Mouse (Mus musculus): ENCODE measurements around the gene Gprin3.

Gprin3 gene

DNA sequence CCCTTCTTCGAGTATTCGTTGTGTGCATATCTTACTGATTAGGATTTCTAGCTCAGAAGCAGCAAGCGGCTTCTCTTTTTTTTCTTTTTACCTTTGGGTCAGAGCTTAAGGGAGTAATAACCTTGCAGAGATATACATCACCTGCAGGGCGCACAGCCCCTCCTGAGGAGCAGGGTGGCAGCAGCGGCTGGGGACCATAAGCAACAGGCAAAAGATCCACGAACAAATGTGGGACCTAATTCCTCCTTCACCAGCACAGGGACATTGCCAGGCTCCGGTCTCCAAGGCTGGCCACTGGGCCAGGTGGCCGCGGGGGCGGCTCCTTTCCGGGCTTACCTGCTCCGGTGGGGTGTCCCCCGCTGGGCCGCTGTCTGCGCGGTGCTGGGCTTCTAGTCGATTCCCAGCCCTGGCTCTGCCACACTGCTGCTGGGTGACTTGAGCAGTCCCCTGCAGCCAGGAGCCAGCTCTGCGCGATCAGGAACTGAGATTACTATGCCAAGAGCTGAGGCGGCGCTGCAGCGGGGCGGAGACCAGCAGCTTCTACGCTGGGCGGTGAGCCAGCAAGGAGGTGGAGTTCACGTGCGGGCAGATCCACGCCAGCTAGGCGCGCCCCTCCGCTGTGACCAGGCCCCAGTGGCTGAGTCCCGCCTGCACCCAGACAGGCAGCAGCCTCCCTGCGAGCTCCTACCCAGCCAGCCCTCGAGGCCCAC lies at the start of gene Gprin3:
Gprin3 (minus strand) TSS at position 471 of the 710 bp plus-strand sequence.
- no peak for DNase-seq (ENCODE audit: low spot score)

DNA sequence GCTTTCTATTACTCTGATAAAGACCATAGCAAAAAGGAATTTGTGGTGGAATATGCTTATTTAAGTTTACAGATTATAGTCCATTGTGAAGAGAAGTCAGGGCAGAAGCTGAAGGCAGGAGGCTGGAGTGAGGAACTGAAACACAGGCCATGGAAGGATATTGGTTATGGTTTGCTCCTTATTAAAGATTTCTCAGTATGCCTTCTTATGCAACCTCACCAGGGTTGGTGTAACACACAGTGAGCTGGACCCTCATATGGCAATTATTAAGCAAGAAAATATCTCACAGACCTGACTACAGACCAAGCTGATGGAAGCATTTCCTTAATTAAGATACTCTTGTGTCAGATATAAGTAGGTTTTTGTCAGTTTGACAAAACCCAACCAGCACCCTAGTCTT lies 32.8 kb upstream of the Gprin3 start:
- no peak for DNase-seq (ENCODE audit: low spot score)

GRCm38 (mm10) chr6:59456116-59456515 lies 30.0 kb upstream of the Gprin3 start:
- no peak for DNase-seq (ENCODE audit: low spot score)

- DNase-seq (ENCODE audit: low spot score), result no peak
Measured at GRCm38 (mm10) chr6:59451348-59451747, 25.3 kb upstream of the Gprin3 start.

DNA sequence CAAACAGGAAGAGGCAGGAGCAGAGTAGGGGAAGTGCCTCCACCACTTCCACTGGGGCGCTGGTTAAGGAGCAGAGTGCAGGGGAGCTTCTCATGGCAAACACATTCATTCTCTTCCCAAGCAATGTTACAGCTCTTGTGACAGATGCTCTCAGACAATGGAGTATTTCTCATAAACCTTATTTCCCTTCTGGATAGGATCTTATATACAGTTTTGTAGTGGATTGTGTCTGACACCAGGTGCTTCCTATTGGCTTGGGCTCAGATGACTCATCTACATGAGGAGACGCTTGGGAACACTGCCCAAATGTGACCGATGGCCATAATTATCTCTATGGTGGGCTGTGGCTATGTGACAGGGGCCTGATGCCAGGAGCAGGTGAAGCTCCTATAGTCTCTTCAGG lies 19.0 kb upstream of the Gprin3 start:
- no peak for DNase-seq (ENCODE audit: low spot score)

- DNase-seq (ENCODE audit: low spot score), result no peak
Measured at GRCm38 (mm10) chr6:59435906-59436305, 9.8 kb upstream of the Gprin3 start.

GRCm38 (mm10) chr6:59433116-59433515 lies 7.0 kb upstream of the Gprin3 start:
- no peak for DNase-seq (ENCODE audit: low spot score)

- DNase-seq (ENCODE audit: low spot score), result no peak
Measured at GRCm38 (mm10) chr6:59426534-59426885, 416 bp upstream of the Gprin3 start.

GRCm38 (mm10) chr6:59424871-59425740 lies 988 bp downstream of the Gprin3 start:
- DNase-seq (ENCODE audit: low spot score), result no peak

GRCm38 (mm10) chr6:59423836-59424235 lies 2.3 kb downstream of the Gprin3 start:
- no peak for DNase-seq (ENCODE audit: low spot score)

- DNase-seq (ENCODE audit: low spot score), result no peak
Measured at GRCm38 (mm10) chr6:59419264-59419663, 6.8 kb downstream of the Gprin3 start.

- DNase-seq (ENCODE audit: low spot score), result no peak
Measured at GRCm38 (mm10) chr6:59418659-59419058, 7.4 kb downstream of the Gprin3 start.

DNA sequence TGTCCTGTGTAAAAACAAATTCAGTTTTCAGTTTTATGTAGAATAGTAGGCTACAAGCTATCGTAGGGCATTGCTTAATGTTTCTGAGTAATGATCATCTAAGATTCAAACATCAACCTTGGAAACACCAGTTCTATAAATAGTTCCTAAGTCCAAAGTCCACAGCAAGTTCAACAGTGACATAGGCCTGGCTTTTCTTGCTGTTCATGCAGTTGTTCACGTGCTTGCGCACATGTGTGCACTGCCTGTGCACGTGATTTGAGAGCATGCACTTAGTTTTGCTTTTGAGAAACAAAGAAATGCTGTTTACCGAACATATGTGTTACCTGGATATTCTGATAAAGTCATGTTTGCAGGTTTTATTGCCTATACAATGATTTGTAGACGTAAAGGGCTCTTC lies 11.3 kb downstream of the Gprin3 start:
- no peak for DNase-seq (ENCODE audit: low spot score)

GRCm38 (mm10) chr6:59412417-59413346 lies 13.4 kb downstream of the Gprin3 start:
- DNase-seq (ENCODE audit: low spot score), result no peak

DNA sequence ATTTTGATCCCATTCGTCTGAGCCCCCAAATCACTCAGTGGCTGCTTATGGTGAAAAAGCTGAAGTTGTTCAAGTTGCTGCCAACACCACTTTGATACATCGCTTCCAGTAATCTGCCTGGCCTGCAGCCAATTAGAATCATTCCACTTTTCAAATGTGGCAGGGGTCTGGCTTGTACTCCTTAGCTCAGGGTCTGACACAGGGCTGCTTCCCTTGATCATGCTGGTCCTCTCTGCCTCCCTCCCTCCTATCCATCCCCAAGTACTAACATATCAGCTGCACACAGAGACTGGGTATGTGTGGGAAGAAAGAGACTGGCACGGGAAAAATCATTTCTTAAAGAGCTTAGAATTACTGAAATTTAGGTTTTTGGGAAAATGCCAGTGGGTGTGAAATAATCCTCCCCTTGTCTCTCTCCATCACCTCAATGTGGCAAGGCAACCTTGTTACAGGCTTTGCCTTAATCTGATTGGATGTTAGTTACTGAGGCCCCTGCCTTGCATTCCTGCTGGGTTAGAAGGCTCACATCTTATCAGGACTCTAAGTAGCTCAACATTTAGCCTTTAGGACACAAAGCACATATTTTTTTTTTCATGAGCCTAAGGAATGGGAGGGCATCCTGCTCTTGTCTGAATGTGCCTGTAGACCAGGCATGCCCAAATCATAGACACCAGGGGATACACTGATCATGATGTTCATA lies 16.9 kb downstream of the Gprin3 start:
- DNase-seq (ENCODE audit: low spot score), result no peak

DNA sequence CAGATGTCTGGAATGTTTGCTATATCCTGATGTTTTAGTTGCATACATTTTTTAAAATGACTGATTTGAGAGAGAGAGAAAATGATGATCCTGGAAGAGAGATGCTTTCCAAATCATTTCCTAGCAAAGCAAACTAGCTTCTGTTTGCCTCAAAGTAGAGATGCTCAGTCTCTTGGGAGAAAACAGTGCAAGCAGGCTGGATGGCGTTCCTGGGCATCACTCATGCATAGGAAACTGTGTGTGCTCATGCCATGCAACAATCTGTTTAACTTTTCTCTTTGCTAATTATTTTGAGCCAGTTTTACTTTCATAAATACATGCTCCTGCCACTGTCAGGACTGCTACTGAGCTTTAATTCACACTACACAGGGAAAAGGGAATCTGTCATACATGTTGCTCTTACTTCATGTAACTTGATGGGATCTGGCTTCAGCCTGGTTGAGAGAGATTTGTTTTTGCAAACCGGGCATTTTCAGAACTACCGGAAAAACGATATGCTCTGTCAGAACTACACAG lies 18.6 kb downstream of the Gprin3 start:
- DNase-seq (ENCODE audit: low spot score), result no peak

DNA sequence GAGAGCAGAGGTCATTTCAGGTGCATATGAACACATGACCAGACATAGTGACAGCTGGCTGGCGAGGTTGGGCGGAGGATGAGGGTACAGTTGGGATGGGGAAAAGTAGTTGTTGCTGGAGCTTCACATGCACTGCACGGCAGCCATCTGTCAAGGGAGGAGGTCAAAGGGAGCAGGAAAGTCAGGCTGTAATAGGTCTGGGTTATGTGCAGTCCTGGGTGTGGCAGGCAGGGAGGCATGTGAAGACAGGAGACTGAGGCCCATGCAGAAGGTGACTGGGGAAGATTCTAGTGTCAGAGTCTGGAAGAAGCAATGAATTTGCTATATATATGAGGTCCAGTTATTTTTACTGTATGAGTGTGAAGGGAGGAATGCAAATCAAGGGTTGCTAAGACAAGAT lies 35.9 kb downstream of the Gprin3 start:
- DNase-seq (ENCODE audit: low spot score), result no peak

GRCm38 (mm10) chr6:59365300-59365699 lies 60.8 kb downstream of the Gprin3 start:
- no peak for DNase-seq (ENCODE audit: low spot score)

GRCm38 (mm10) chr6:59363282-59363681 lies 62.8 kb downstream of the Gprin3 start:
- DNase-seq (ENCODE audit: low spot score), result no peak

DNA sequence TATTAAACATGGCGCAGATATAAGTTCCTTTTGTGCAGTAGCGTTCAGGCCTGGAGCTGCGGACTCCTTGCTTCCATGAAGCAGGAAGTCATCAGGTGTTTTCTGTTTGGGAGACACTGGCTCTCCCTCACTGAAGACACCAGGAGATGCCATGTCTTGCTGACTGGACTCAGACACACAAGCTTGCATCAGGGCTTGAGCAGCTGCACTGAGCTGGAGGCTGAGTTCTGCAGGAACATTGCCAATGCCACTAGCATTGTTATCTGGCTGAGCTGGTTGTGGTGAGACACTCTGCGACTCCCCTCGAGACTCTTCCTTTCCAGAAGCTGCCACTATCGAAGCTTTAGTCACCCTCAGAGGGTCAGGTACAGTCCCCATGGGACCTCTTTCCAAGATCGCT lies 71.2 kb downstream of the Gprin3 start:
- no peak for DNase-seq (ENCODE audit: low spot score)

DNA sequence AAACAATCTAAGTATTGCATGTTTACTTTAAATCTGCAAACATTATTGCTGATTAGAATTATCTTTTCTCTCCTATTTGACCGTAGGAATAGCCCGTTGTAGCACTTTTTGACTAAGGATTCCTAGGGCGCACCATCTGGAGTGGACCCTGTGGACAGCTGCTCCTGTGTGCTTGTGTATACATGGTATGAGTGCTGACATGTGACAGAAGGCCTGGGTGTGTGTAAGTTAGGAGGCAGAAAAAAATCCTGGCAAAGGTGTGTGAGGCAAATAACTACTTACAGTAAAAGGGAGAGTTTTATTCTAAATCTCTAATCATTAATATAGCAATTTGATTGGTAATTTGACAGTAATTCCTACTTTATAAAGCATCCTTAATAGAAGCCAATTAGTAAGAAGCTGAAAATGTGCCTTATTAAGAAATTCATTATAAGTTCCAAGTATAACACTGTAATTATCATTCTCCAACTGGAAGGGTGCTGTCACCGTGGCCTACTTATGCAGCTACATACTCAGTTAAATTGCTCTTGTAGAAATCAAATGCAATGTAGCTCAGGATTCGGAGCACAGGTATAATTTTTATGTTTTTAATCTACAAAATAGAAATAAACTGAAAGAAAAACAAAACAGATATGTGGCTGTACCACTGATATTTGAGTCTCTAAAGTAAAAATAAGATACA lies 74.8 kb downstream of the Gprin3 start:
- no peak for DNase-seq (ENCODE audit: low spot score)

All from layer of hippocampus, adult 9-10 months (tissue).